Mouse (Mus musculus): ENCODE measurements around the gene Ski.

DNA sequence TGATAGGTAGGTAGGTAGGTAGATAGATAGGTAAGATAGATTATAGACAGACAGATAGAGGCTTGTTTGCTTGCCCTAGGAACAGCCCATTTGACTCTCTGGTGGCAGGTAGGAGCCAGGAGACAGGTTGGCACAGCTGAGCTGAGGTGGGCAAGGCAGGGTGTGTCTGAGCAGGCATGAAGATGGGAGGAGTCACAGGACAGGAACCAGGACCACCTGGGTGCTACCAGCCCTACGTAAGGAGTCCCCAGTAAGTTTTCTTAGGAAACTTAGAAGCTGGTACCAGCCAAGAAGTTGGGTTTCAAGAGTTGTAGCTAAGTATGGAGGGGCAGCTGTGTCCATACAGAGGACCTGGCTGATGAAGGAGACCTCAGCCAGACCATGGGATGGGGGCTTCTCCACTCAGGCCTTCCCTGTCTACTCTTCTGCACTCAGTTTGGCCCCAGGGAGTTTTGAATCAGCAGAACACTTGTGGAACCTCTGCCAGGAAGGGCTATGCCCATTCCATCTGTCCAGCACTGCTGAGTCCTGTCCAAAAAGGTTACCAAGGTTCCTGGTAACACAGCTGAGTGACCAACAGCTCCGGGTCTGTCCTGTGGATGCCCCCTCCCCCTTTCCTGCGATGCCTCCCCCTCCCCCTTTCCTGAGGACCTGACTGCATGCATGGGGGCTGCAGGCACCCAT, 68.9 kb downstream of the Ski start:
- no peak for TF ChIP-seq CTCF (IDR thresholded peaks at IDR 0.05; ENCODE audit: low read depth, low read length)
- TF ChIP-seq POLR2A (IDR thresholded peaks at IDR 0.05; ENCODE audit: extremely low read depth, insufficient read depth, low read length), result no peak
